28 mouse cellular contexts compared by ENCODE assay signal in genomic region chrX:13549100-13549499, GRCm38 (mm10).
A peak's percentile ranks its signal among the peaks of the same experiment; 100 is the strongest.
DNase-seq lines count a peak whose midpoint lies in the region; ATAC-seq lines count a peak whose summit lies in the region.
"Had no signal": no experiment of that assay in that cellular context is flagged by ENCODE, and none has a peak within 500 bp of the region (broad histone marks: within the 10 kb centered on the region; RNA-seq: fewer than 3 reads in every experiment).

No protein-coding gene starts in this region.

- no peak overlapping the region for H3K27ac ChIP-seq in midbrain, embryonic 11.5 days (ENCODE audit: low read depth, low read length)
- H3K27ac ChIP-seq: embryonic facial prominence, embryonic 12.5 days; forebrain, embryonic 10.5 days; forebrain, embryonic 15.5 days; heart, embryonic 13.5 days; hindbrain, embryonic 14.5 days; kidney, postnatal 0 days; liver, embryonic 12.5 days; macrophage; stomach, postnatal 0 days had no signal

- no peaks in the 10 kb centered on the region; the same call in 1 of the 2 replicates for H3K27me3 ChIP-seq in midbrain, embryonic 11.5 days (ENCODE audit: control insufficient read depth, insufficient read depth, low read length)
- H3K27me3 ChIP-seq: embryonic facial prominence, embryonic 12.5 days; forebrain, embryonic 15.5 days; liver, embryonic 12.5 days had no signal

- 88% methylated on average over 4 of the region's 4 CpGs for WGBS in midbrain, embryonic 11.5 days

- peak; percentile 3 to 36 for DNase-seq in adrenal gland, adult (ENCODE audit: inconsistent age in 2 of 2, low spot score in 1 of 2)
- DNase-seq in adrenal gland, postnatal 10 days, result no peak
- DNase-seq in heart, adult 9 months (ENCODE audit: low spot score in 2 of 2), result peak; percentile 12 to 37
- DNase-seq in heart, postnatal 25 days (ENCODE audit: low spot score), result no peak
- DNase-seq in 3134 (ENCODE audit: extremely low read depth, insufficient read length, low spot score) (peak; percentile 45), adipocyte (ENCODE audit: low spot score) (peak; percentile 37)
- no peak for DNase-seq in embryo, embryonic 11 days
- DNase-seq in midbrain, embryonic 11.5 days (ENCODE audit: low spot score, missing footprints), result no peak
- DNase-seq: cerebellum, adult 2 months; cerebellum, postnatal 25 days; kidney, adult 11 months; kidney, postnatal 4 days; left cerebral cortex, postnatal 4 days; liver, postnatal 0 days; midbrain, embryonic 14.5 days; right cerebral cortex, adult 18-20 months; thymus, adult 18-20 months; thymus, postnatal 25 days had no signal

- no peaks in the 10 kb centered on the region for H3K36me3 ChIP-seq in midbrain, embryonic 11.5 days (ENCODE audit: control insufficient read depth, insufficient read depth, low read length)
- H3K36me3 ChIP-seq: embryonic facial prominence, embryonic 12.5 days; liver, embryonic 12.5 days had no signal

- H3K9ac ChIP-seq in midbrain, embryonic 11.5 days (ENCODE audit: low read length), result no peak overlapping the region
- H3K9ac ChIP-seq: embryonic facial prominence, embryonic 12.5 days; forebrain, embryonic 15.5 days; heart, embryonic 13.5 days; hindbrain, embryonic 14.5 days; liver, embryonic 12.5 days; liver, postnatal 0 days had no signal

- H3K4me3 ChIP-seq in midbrain, embryonic 11.5 days (ENCODE audit: low read depth, low read length), result no peak overlapping the region
- H3K4me3 ChIP-seq: embryonic facial prominence, embryonic 12.5 days; forebrain, embryonic 10.5 days; forebrain, embryonic 15.5 days; heart, embryonic 13.5 days; liver, embryonic 12.5 days had no signal

- H3K4me1 ChIP-seq in midbrain, embryonic 11.5 days (ENCODE audit: control insufficient read depth, insufficient read depth, low read length), result no peaks in the 10 kb centered on the region
- H3K4me1 ChIP-seq: embryonic facial prominence, embryonic 12.5 days; forebrain, embryonic 10.5 days; forebrain, embryonic 15.5 days; heart, embryonic 13.5 days; liver, embryonic 12.5 days had no signal

- no peaks in the 10 kb centered on the region for H3K9me3 ChIP-seq in midbrain, embryonic 11.5 days (ENCODE audit: control insufficient read depth, low read length)
- H3K9me3 ChIP-seq: embryonic facial prominence, embryonic 12.5 days; forebrain, embryonic 10.5 days; forebrain, embryonic 15.5 days; heart, embryonic 13.5 days; liver, embryonic 12.5 days had no signal

- no peak for ATAC-seq in midbrain, embryonic 11.5 days (ENCODE audit: low FRiP score)
- ATAC-seq: activated CD4-positive, CD25-positive, alpha-beta regulatory T cell, adult 4 months; forebrain, embryonic 15.5 days; liver, embryonic 12.5 days; liver, postnatal 0 days had no signal

- intact Hi-C loops in heart, postnatal 25 days (cut with DNase I), result no loop called here

- no peak overlapping the region for H3K4me2 ChIP-seq in midbrain, embryonic 11.5 days
- H3K4me2 ChIP-seq: embryonic facial prominence, embryonic 12.5 days; forebrain, embryonic 15.5 days; heart, embryonic 13.5 days; hindbrain, embryonic 14.5 days; liver, embryonic 12.5 days had no signal

Comparison
In these comparisons a context has a peak if more than half of its experiments do, and no peak if none do; other contexts are left out.
1. DNase-seq: peak in adrenal gland, adult (2 of 2), heart, adult 9 months (2 of 2), 3134 (single experiment) and adipocyte (single experiment); none in adrenal gland, postnatal 10 days (single experiment), heart, postnatal 25 days (single experiment), embryo, embryonic 11 days (single experiment) and midbrain, embryonic 11.5 days (single experiment).